Mouse (Mus musculus) B cell, adult 62 days (primary cell): Measurements from ENCODE around the gene Fam162a. TPM values are rescaled to one million over a fixed set of nuclear protein-coding genes. Genes with fewer than 3 reads are reported as not detected.

ENCODE experiments used
- total RNA-seq: library from RNA; stranded (reverse); gene quantifications from 4 replicates; pipeline ENCODE4 v1.2.4, GENCODE M21; 2023

Gene Fam162a
- 27.6 to 31.6 TPM (median 29.2 TPM) in 4 replicates for total RNA-seq

GRCm38 (mm10) chr16:36071450-36072379 is at the start of gene Fam162a, which contains the start of gene Ccdc58:
Gene Fam162a, minus strand, starts transcription at chr16:36071594.
Gene Ccdc58, plus strand, starts transcription at chr16:36071685.

DNA sequence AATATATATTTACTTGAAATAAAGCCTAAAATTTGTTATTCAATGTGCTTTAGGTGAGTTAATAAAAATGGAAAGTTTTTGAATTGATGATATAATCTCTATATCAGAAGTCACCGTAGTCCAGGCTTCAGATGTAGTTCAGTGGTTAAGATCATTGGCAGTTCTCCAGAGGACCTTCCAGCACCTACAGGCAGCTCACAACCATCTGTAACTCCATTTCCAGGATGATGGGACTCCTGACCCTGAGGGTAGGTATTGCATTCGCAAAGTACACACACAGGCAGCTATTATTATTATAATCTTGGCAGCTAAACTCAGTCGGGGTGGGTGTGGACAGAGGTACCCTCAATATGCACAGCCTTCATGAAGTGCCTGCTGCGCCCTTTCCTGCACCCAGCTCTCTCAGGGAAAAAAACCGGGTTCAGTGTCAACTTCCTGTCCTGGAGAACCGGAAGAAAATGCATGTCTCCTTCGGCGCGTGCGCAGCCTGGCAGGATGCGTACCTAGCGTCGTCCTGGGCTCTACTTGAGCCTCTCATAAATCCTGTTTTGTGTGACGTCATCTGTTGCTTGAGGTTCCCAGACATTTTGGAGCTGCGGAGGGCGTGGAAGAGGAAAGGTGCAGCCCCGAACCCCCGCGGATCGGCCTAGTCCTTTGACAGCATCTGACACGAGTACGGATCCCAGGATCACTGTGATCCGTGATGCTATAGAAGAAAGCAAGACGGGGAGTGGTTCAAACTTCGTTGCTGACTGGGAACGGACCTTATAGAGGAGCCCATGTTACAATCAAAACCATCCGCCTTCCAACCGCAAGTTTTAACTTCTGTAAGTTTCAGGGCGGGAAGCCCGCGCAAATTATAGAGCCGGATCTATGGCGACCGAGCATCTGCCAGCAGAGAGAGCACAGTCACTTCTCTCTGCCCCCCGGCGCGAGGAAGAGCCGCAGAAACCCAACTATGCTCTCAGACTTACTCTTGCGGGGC is 30.5 kb downstream of the Fam162a start, which contains the start of gene Wdr5b:
Gene Wdr5b, plus strand, starts transcription at position 551 of the 985 bp plus-strand sequence.

Other genes with a start within 250 kb of the Fam162a start
- 51.5 to 57.9 TPM (median 57.3 TPM) in 4 replicates for gene Parp14, start 200.1 kb downstream of the Fam162a start, total RNA-seq
- 44.3 to 51.9 TPM (median 48.7 TPM) in 4 replicates for gene Parp9, start 133.1 kb downstream of the Fam162a start, total RNA-seq
- 29.3 to 34.0 TPM (median 30.4 TPM) in 4 replicates for gene Dtx3l, start 132.4 kb downstream of the Fam162a start, total RNA-seq
- gene Kpna1, start 92.8 kb downstream of the Fam162a start, total RNA-seq = 162 to 196 TPM (median 172 TPM) in 4 replicates
- gene Wdr5b, start 30.4 kb downstream of the Fam162a start, total RNA-seq = 15.4 to 17.9 TPM (median 17.2 TPM) in 4 replicates
- 26.9 to 36.5 TPM (median 31.1 TPM) in 4 replicates for gene Ccdc58, start 91 bp upstream of the Fam162a start, total RNA-seq
- not detected in 4 replicates for gene Csta1, start 59.6 kb upstream of the Fam162a start, total RNA-seq
- gene Stfa2l1, start 85.2 kb upstream of the Fam162a start, total RNA-seq = not detected in 4 replicates
- not detected in 4 replicates for gene Gm5483, start 112.6 kb upstream of the Fam162a start, total RNA-seq
- not detected in 4 replicates for gene Gm5416, start 138.8 kb upstream of the Fam162a start, total RNA-seq
- not detected in 4 replicates for gene 2010005H15Rik, start 149.9 kb upstream of the Fam162a start, total RNA-seq
- not detected in 4 replicates for gene Stfa1, start 205.4 kb upstream of the Fam162a start, total RNA-seq